Mouse (Mus musculus): ENCODE measurements around the gene Mettl21e. TPM values are rescaled to one million over a fixed set of nuclear protein-coding genes. Genes with fewer than 3 reads are reported as not detected.

Gene Mettl21e
- polyA plus RNA-seq, 3 experiments from 2014 or later: not detected

Other genes starting within 250 kb of the Mettl21e start
- 1 to 10 TPM; 2.0 to 2.4 (median 2.1) TPM for gene Mettl21c, start 198.9 kb downstream of the Mettl21e start, polyA plus RNA-seq (2017; shearing (Covaris generic))
- under 1 TPM in 2 of 3 experiments, not detected in 1; 0.12 to 0.16 TPM for gene Gm8251, start 157.0 kb downstream of the Mettl21e start, polyA plus RNA-seq (2017; shearing (Covaris generic))
- gene Tex30, start 116.5 kb downstream of the Mettl21e start, polyA plus RNA-seq (2017; shearing (Covaris generic)): 10 to 100 TPM; 36.4 to 83.3 (median 44.5) TPM
- gene Kdelc1, start 100.2 kb downstream of the Mettl21e start, polyA plus RNA-seq (2017; shearing (Covaris generic)): 10 to 100 TPM; 15.7 to 22.5 (median 16.8) TPM
- 10 to 100 TPM; 13.8 to 18.3 (median 18.1) TPM for gene Bivm, start 100.0 kb downstream of the Mettl21e start, polyA plus RNA-seq (2017; shearing (Covaris generic))
- 10 to 100 TPM; 14.8 to 17.8 (median 17.7) TPM for gene Ercc5, start 71.2 kb downstream of the Mettl21e start, polyA plus RNA-seq (2017; shearing (Covaris generic))

All from inflammation-experienced regulatory T-cells, adult 6 months (primary cell).